Mouse (Mus musculus) G1E (cell line): ENCODE results near the gene Ticam1.

Experiments used
- CTCF ChIP-seq: IDR thresholded peaks from 2 replicates; pipeline ENCODE4 v1.5.1; 2012; ENCODE audit warnings: low read depth, low read length, inconsistent platforms, mixed read lengths
- TAL1 ChIP-seq: conservative IDR thresholded peaks from 2 replicates; pipeline ENCODE4 v1.6.1; 2012; ENCODE audit warnings: low read depth, low read length, inconsistent platforms, mixed read lengths

DNA sequence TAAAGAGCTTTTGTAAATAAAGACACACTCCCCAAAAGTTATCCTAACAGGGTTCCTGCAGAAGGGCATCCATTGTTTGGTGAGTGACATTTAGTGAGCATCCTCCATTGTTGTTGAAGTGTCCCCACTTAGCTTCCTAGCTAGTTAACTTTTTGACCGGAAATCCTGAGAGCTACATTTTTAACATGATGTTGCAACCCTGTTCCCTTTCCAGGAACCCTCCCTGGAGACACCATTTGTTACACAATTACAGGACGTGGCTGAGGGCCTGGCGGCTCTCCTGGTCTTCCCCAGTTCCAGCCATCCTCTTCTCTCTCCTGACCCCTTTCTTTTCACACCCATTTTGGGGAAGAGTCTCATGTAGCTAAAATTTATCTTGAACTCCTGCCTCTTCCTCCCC, 56.8 kb downstream of the Ticam1 start:
- no peak for TF ChIP-seq CTCF
- TF ChIP-seq TAL1 = no peak
